Mouse (Mus musculus) intestine, embryonic 14.5 days (tissue): ENCODE data around the gene Actl7a. TPM values are rescaled to one million over a fixed set of nuclear protein-coding genes. Genes with fewer than 3 reads are reported as not detected.

Experiments
- ATAC-seq: fragments of 200-750 bp; cut with Nextera tagmentation; replicated peaks from 2 replicates; pipeline ENCODE4 v1.8.0; 2017; ENCODE audit warnings: low read depth, moderate number of reproducible peaks, moderate TSS enrichment, moderate library complexity; ENCODE audit not compliant: low FRiP score, low TSS enrichment
- DNase-seq: peaks from one replicate; pipeline ENCODE4 v3.0.0-alpha.2; 2018; ENCODE audit warnings: low spot score
- H3K27ac ChIP-seq: fragments of 300-500 bp; sonication (generic); 2 replicates; pipeline ENCODE4 v1.5.1; 2014; ENCODE audit warnings: low read depth, mild to moderate bottlenecking, control low read depth
- H3K27me3 ChIP-seq: fragments of 300-500 bp; sonication (generic); replicated peaks from 2 replicates; pipeline ENCODE4 v1.6.1; 2014; ENCODE audit warnings: low read length, control low read depth; ENCODE audit not compliant: control insufficient read depth, insufficient read depth
- H3K36me3 ChIP-seq: fragments of 300-500 bp; sonication (generic); 2 replicates; pipeline ENCODE4 v1.6.1; 2014; ENCODE audit warnings: low read length, control low read depth; ENCODE audit not compliant: control insufficient read depth, insufficient read depth
- H3K4me1 ChIP-seq: fragments of 300-500 bp; sonication (generic); replicated peaks from 2 replicates; pipeline ENCODE4 v1.6.1; 2014; ENCODE audit warnings: low read length, control low read depth, mixed read lengths; ENCODE audit not compliant: control insufficient read depth, insufficient read depth
- H3K4me2 ChIP-seq: fragments of 300-500 bp; sonication (generic); 2 replicates; pipeline ENCODE4 v1.6.1; 2014; ENCODE audit warnings: low read length
- H3K4me3 ChIP-seq: fragments of 300-500 bp; sonication (generic); 2 replicates; pipeline ENCODE4 v1.5.1; 2014; ENCODE audit warnings: low read depth, low read length, control low read depth, mixed read lengths
- H3K9ac ChIP-seq: fragments of 300-500 bp; sonication (generic); 2 replicates; pipeline ENCODE4 v1.6.1; 2014; ENCODE audit warnings: mild to moderate bottlenecking, low read length
- H3K9me3 ChIP-seq: fragments of 300-500 bp; sonication (generic); 2 replicates; pipeline ENCODE4 v1.6.1; 2016; ENCODE audit warnings: low read length, control low read depth; ENCODE audit not compliant: control insufficient read depth
- WGBS: fragments of 180-500 bp; shearing (Covaris S2); extraction: QIAGEN DNeasy Blood & Tissue Kit; methylation state at CpG from one replicate; pipeline ENCODE4 v1.1.7; 2014; 5-methylcytosine and 5-hydroxymethylcytosine counted together
- polyA plus RNA-seq: library from polyadenylated mRNA; unstranded; fragments of >200 nt; fragmentation: Nextera tagmentation; extraction: Ambion mirVana; gene quantifications from 2 replicates; pipeline ENCODE4 v1.2.1, GENCODE M21; 2014

The Actl7a gene
- polyA plus RNA-seq, 1 experiment from 2014 or later = not detected

GRCm38 (mm10) chr4:56791373-56791772, 48.2 kb downstream of the Actl7a start:
- 40% methylated on average over 1 of the region's 1 CpGs for WGBS
- DNase-seq = no peak
- H3K36me3 ChIP-seq = peaks cover 91% of the 10 kb centered on the region
- H3K4me3 ChIP-seq = no peak overlapping the region
- no peak overlapping the region for H3K4me2 ChIP-seq
- no peaks in the 10 kb centered on the region for H3K4me1 ChIP-seq
- ATAC-seq = no peak
- H3K27ac ChIP-seq = no peak overlapping the region
- H3K9me3 ChIP-seq = no peaks in the 10 kb centered on the region
- H3K9ac ChIP-seq = no peak overlapping the region
- H3K27me3 ChIP-seq = no peaks in the 10 kb centered on the region

Other genes starting within 250 kb of the Actl7a start
- not detected in 2 replicates for gene Gm26657, start 3.3 kb upstream of the Actl7a start, polyA plus RNA-seq
- not detected in 2 replicates for gene Actl7b, start 2.0 kb upstream of the Actl7a start, polyA plus RNA-seq
- gene Elp1, start 58.9 kb downstream of the Actl7a start, polyA plus RNA-seq = 64.8 and 68.1 TPM in 2 replicates
- 19.5 and 20.4 TPM in 2 replicates for gene Fam206a, start 58.9 kb downstream of the Actl7a start, polyA plus RNA-seq
- gene Ctnnal1, start 121.8 kb downstream of the Actl7a start, polyA plus RNA-seq = 29.7 and 30.4 TPM in 2 replicates
- gene Tmem245, start 204.0 kb downstream of the Actl7a start, polyA plus RNA-seq = 11.1 and 11.4 TPM in 2 replicates
- 1.2 and 1.4 TPM in 2 replicates for gene Frrs1l, start 247.0 kb downstream of the Actl7a start, polyA plus RNA-seq